Mouse (Mus musculus): Measurements from ENCODE around the gene Abhd17a.

DNA sequence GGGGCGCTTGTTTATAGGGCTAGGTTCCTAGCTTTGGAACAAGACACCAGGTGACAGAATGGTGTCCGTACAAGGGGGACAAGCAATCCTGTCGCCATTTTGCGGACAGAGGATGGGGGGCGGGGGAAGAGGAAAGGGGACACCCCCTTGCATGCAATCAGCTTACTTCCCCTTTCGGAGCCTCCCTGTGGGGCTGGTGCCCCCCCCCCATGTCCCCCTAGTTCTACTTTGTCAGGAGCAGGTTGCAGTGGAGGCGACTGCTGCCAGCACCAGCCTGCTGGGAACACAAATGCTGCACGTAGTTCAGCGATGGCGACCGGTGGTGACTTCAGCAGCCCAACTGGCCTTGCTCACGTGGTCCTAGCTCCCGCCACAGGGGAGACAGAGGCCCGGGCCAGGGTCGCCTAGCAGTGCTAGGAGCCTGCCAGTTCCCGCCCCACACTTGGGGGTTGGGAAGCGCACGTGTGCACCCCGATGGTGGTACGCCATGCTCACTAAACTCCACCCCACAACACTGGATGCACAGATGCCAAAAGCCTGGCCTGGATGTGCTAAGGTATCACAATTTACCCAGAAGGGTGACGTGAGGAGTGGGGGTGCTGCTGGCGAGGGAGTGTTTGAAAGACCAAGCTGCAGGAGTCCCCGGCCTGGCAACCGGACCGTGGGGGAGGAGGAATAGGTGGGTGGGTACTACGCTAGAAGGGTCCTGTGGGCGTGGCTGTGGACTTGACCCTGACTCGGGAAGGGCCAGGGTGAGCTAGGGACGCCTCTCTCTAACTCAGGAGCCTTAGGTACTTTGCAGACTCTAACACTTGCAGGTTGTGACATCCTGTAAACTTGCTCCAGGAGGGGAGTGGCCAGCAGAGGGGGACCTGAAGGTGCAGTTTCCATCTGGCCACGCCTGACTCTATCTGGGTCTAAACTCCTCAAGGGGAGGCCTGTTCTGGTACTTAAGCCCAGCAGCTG is 19.0 kb downstream of the Abhd17a start:
- TF ChIP-seq POLR2A (IDR thresholded peaks at IDR 0.05; ENCODE audit: control insufficient read depth, extremely low read depth, insufficient read depth, low read length, poor library complexity) (no peak), CTCF (IDR thresholded peaks at IDR 0.05; ENCODE audit: borderline replicate concordance, control insufficient read depth, extremely low read depth, insufficient read depth, low read length, poor library complexity) (no peak)

Data from thymus, adult 2 months (tissue).